Mouse (Mus musculus) frontal cortex, adult (tissue): ENCODE measurements around the gene Trib2.

Experiments
- ATAC-seq: cut with Nextera tagmentation; 2 replicates; pipeline ENCODE4 v1.9.2; 2017; ENCODE audit warnings: mild to moderate bottlenecking, moderate library complexity, mixed read lengths; ENCODE audit not compliant: low TSS enrichment

Trib2 gene

GRCm38 (mm10) chr12:15761453-15762116, 55.1 kb downstream of the Trib2 start:
- ATAC-seq, result peak; percentile 73

GRCm38 (mm10) chr12:15760684-15761083, 56.0 kb downstream of the Trib2 start:
- 0 out of 2 replicates have a peak, but pooled peaks have one; percentile 0 for ATAC-seq

DNA sequence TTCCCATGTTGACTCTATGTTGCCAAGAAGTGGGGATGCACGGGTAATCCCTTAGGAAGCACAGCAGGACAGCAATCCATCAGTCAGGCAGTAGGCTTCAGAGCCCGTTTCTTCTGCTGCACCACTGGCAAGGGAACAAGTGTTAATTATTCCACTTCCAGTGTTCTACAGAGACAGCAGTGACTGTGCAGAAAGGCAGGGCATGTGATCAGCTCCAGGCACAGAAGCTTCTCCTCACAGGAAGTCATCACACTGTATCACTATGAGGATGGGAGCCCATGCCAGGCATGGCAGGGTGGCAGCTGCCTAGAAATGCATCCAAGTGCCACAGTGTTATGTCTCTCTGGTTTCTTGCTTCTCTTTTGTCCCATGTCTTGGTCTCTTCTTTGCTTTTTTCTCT, 57.9 kb downstream of the Trib2 start:
- peak; percentile 81 for ATAC-seq

DNA sequence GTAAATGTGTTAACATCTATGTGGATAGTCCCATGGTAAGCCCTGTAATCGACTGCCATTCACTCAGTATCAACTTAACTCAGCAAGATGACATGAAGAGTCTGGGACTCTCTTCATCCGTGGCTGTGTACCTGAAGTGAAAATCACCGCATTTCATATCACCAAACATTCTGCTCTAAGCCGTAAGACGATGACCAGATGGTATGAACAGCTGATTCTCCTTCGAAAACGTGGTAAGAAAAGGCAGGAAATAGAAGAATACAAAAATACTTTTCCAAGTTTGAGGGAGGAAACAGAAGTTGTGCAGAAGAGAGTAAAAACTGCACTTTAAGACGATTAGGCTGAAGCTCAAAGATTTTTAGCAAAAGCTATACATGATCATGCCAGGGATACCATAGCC, 59.4 kb downstream of the Trib2 start:
- no peak for ATAC-seq

- no peak for ATAC-seq
Observed at GRCm38 (mm10) chr12:15755030-15755690, 61.6 kb downstream of the Trib2 start.

- no peak for ATAC-seq
Observed at GRCm38 (mm10) chr12:15754602-15755001, 62.1 kb downstream of the Trib2 start.

- no peak for ATAC-seq
Observed at GRCm38 (mm10) chr12:15749646-15750195, 67.0 kb downstream of the Trib2 start.

- 0 out of 2 replicates have a peak, but pooled peaks have one; percentile 13 for ATAC-seq
Observed at GRCm38 (mm10) chr12:15745752-15746151, 71.0 kb downstream of the Trib2 start.
